Mouse (Mus musculus) heart, embryonic 10.5 days (tissue): Measurements from ENCODE around the gene Spata31d1b. TPM values are rescaled to one million over a fixed set of nuclear protein-coding genes. Genes with fewer than 3 reads are reported as not detected.

ENCODE experiments used
- DNase-seq: peaks from one replicate; pipeline ENCODE4 v3.0.0-alpha.2; 2017; ENCODE audit warnings: low spot score
- H3K27ac ChIP-seq: fragments of 300-500 bp; sonication (generic); 2 replicates; pipeline ENCODE4 v1.5.1; 2016; ENCODE audit warnings: mild to moderate bottlenecking
- H3K27me3 ChIP-seq: fragments of 300-500 bp; sonication (generic); 2 replicates; pipeline ENCODE4 v1.6.1; 2016; ENCODE audit warnings: mild to moderate bottlenecking; ENCODE audit not compliant: poor library complexity, insufficient read depth, severe bottlenecking
- H3K36me3 ChIP-seq: fragments of 300-500 bp; sonication (generic); 2 replicates; pipeline ENCODE4 v1.6.1; 2016; ENCODE audit warnings: mild to moderate bottlenecking, moderate library complexity
- H3K4me1 ChIP-seq: fragments of 300-500 bp; sonication (generic); 2 replicates; pipeline ENCODE4 v1.6.1; 2016; ENCODE audit warnings: mild to moderate bottlenecking
- H3K4me3 ChIP-seq: fragments of 300-500 bp; sonication (generic); 2 replicates; pipeline ENCODE4 v1.5.1; 2016; ENCODE audit warnings: mild to moderate bottlenecking, moderate library complexity
- H3K9me3 ChIP-seq: fragments of 300-500 bp; sonication (generic); 2 replicates; pipeline ENCODE4 v1.6.1; 2016; ENCODE audit warnings: mild to moderate bottlenecking, moderate library complexity
- WGBS: fragments of 180-500 bp; shearing (Covaris S2); methylation state at CpG from one replicate; pipeline ENCODE4 v1.1.7; 2016; 5-methylcytosine and 5-hydroxymethylcytosine counted together
- polyA plus RNA-seq: library from polyadenylated mRNA; unstranded; fragments of >200 nt; fragmentation: Nextera tagmentation; extraction: Ambion mirVana; gene quantifications from 2 replicates; pipeline ENCODE4 v1.2.1, GENCODE M21; 2016

The Spata31d1b gene
- polyA plus RNA-seq, 1 experiment from 2014 or later = not detected

DNA sequence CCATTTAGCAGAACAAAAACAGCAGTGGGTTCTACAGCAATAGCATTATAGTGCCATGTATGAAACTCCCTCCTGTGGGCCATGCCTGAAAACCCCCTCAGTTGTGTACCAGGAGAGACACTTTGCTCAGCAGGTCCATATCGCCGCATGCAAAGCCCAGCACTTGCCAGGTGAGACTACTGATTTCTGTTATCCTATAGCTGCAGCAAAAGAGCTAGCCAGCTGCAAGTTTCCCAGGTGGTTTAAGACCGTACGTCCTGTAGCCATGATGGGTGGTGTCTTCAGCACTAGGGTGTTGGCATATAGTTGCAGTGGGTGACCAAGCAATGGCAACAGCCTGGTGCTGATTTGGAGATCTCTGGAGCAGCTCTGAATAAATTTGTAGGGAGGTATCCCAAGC, 27.3 kb downstream of the Spata31d1b start:
- no peak overlapping the region for H3K4me3 ChIP-seq
- no peak for DNase-seq
- WGBS = 77% methylated on average over 4 of the region's 4 CpGs
- H3K9me3 ChIP-seq = no peaks in the 10 kb centered on the region
- H3K27me3 ChIP-seq = no peaks in the 10 kb centered on the region
- H3K4me1 ChIP-seq = 0 out of 2 replicates have a peak, but pooled peaks cover 3% of the 10 kb centered on the region
- H3K36me3 ChIP-seq = no peaks in the 10 kb centered on the region
- no peak overlapping the region for H3K27ac ChIP-seq

DNA sequence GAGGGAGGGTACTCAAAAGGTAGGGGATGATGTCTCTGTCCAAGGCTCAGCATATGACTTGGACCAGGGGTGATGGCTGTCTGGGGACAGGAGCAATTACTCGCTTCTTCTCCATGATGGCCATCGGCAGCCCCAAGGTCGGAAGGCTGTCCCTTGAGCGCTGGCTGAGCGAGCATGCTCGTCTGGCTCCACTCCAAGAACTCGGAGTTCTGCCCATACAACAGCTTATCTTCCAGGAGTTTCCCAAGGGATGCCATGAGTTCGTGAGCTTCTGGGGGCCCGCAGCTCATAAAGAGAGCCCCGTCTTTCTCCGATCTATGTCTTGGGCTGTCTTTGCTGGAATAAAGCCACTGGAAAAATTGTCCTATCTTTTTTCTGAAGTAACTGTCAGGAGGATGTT, 29.0 kb downstream of the Spata31d1b start:
- 84% methylated on average over 11 of the region's 11 CpGs for WGBS
- Histone ChIP-seq H3K4me3 (no peak overlapping the region), H3K27me3 (no peaks in the 10 kb centered on the region), H3K4me1 (no peaks in the 10 kb centered on the region), H3K36me3 (no peaks in the 10 kb centered on the region), H3K27ac (no peak overlapping the region), H3K9me3 (no peaks in the 10 kb centered on the region)
- no peak for DNase-seq

DNA sequence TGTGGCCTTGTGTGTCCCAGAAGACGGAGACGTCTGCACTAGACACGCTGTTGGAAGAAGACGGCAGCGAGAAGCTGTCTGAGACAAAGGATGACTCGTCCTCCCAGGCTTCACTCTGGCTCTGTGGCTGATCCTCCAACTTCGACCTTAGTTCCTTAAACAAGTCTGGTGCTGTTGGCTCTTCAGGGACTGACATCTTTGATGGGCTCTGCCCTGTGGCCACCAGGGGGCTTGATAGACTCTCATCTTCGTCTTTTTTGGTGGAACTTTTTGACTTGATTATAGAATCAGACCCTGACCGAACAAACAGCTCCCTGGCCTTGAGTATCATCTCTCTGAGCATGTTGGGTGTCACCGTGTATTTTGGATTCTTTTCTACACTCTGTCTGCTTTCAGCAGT, 29.6 kb downstream of the Spata31d1b start:
- no peak overlapping the region for H3K4me3 ChIP-seq
- no peak for DNase-seq
- no peaks in the 10 kb centered on the region for H3K27me3 ChIP-seq
- H3K9me3 ChIP-seq = no peaks in the 10 kb centered on the region
- no peak overlapping the region for H3K27ac ChIP-seq
- no peaks in the 10 kb centered on the region for H3K4me1 ChIP-seq
- H3K36me3 ChIP-seq = no peaks in the 10 kb centered on the region
- 73% methylated on average over 10 of the region's 10 CpGs for WGBS

DNA sequence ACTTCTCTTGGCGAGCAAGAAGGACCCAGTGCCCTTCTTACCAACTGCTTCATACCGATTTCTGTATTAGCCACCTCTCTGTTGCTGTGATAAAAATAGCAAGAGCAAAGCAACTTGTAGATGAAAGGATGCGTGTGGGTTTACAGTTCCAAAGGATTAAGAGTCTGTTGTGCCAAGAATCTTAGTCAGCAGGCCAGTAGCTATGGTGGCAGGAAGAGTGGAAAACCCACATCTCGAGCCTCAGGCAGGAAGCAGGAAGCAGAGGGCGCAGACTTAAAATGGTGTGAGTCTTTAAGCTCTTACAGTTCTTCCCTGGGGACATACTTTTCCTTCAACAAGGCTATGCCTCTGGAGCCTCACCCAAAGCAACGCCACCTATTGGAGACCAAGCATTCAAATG, 33.4 kb downstream of the Spata31d1b start:
- no peaks in the 10 kb centered on the region for H3K27me3 ChIP-seq
- H3K36me3 ChIP-seq = no peaks in the 10 kb centered on the region
- no peak overlapping the region for H3K4me3 ChIP-seq
- 83% methylated on average over 6 of the region's 6 CpGs for WGBS
- no peak for DNase-seq
- H3K27ac ChIP-seq = no peak overlapping the region
- peaks cover 6% of the 10 kb centered on the region; the same call in 1 of the 2 replicates for H3K4me1 ChIP-seq
- no peaks in the 10 kb centered on the region for H3K9me3 ChIP-seq

DNA sequence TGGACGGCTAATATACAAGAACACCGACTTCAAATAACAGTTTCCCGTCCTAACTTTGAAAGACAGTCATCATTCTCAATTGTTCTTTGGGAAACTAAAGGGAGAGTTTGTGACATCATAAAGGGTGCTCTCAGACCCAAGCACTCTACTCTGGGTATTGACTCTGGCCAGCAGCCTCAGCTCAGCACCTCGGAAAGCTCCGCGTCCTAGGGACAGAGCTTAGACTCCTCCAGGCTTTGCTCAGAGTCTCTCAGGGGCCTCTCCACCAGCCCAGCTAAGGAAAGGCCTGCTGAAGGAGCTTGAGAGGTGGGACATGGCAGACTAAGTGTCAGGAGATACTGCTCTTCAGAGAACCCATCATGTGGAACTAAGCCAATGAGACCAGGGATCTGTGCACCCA, 34.1 kb downstream of the Spata31d1b start:
- no peak overlapping the region for H3K4me3 ChIP-seq
- peaks cover 12% of the 10 kb centered on the region for H3K4me1 ChIP-seq
- H3K27me3 ChIP-seq = no peaks in the 10 kb centered on the region
- no peaks in the 10 kb centered on the region for H3K36me3 ChIP-seq
- no peak for DNase-seq
- H3K9me3 ChIP-seq = no peaks in the 10 kb centered on the region
- H3K27ac ChIP-seq = no peak overlapping the region
- WGBS = 63% methylated on average over 6 of the region's 6 CpGs

DNA sequence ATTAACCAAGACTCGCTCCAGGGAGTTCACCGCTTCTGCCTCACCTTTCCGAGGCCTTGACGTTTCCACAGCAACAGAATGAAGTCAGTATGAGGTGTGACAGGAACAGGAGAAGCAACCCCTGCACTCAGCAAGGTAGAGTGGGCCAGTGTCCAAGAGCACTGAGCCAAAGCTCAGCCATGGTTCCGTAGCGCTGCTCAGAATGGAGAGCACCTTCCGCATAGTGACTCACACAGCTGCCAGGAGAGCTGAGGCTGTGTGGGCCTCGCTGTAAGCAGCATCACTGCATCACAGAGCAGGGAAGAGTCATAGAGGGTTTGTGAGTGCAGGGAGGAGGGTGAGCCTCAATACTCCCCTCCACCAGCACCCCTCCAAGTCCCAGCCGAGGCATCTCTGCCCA, 34.6 kb downstream of the Spata31d1b start, which contains the start of gene 1700014D04Rik:
TSS of gene 1700014D04Rik (minus strand) at position 42 of the 400 bp plus-strand sequence.
- 83% methylated on average over 9 of the region's 9 CpGs for WGBS
- H3K9me3 ChIP-seq = no peaks in the 10 kb centered on the region
- no peaks in the 10 kb centered on the region for H3K36me3 ChIP-seq
- DNase-seq = no peak
- peaks cover 12% of the 10 kb centered on the region for H3K4me1 ChIP-seq
- H3K4me3 ChIP-seq = no peak within 1 kb of the TSS
- no peak within 1 kb of the TSS for H3K27ac ChIP-seq
- no peaks in the 10 kb centered on the region for H3K27me3 ChIP-seq

DNA sequence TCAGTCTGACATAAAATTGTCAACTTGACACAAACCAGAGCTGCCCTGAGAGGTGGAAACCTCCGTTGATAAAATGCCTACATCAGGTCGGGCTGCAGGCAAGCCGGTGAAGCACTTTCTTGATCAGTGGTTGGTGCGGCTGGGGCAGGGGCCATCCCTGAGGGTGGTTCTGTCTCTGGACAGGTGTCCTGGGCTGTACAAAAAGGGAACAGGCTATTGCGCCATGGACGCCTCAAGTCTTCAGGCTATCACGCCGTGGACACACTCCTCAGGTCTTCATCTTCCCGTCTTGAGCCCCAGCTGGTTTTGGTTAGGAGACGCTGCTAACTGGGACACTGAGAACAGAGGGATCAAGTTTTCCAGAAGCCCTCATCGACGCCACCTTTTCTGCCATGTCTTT, 38.2 kb downstream of the Spata31d1b start:
- 65% methylated on average over 12 of the region's 12 CpGs for WGBS
- Histone ChIP-seq H3K27ac (no peak overlapping the region), H3K27me3 (no peaks in the 10 kb centered on the region), H3K4me3 (no peak overlapping the region), H3K4me1 (peaks cover 15% of the 10 kb centered on the region), H3K36me3 (peaks cover 27% of the 10 kb centered on the region), H3K9me3 (no peaks in the 10 kb centered on the region)
- no peak for DNase-seq

DNA sequence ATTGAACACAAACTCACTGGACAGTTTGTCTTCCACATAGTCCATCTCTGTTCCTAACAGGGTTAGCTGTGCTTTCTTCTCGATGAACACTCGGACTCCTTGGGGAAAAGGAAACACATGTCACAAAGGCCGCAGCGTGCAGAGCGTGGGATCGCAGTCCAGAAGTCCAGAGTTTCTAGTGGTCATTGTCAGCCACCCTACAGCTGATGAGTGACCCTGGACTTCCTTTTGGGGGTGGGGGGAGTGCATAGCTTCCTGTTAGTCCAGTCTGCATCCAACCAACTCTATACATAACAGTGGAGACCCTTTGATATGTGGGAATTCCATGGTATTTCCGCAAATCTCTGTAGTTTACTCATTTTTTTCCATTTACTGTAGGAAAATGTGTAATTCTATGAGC, 44.8 kb downstream of the Spata31d1b start:
- DNase-seq = no peak
- Histone ChIP-seq H3K4me3 (no peak overlapping the region), H3K36me3 (peaks cover 84% of the 10 kb centered on the region), H3K27me3 (no peaks in the 10 kb centered on the region), H3K4me1 (0 out of 2 replicates have a peak, but pooled peaks cover 3% of the 10 kb centered on the region), H3K9me3 (no peaks in the 10 kb centered on the region), H3K27ac (no peak overlapping the region)
- WGBS = 77% methylated on average over 7 of the region's 7 CpGs

DNA sequence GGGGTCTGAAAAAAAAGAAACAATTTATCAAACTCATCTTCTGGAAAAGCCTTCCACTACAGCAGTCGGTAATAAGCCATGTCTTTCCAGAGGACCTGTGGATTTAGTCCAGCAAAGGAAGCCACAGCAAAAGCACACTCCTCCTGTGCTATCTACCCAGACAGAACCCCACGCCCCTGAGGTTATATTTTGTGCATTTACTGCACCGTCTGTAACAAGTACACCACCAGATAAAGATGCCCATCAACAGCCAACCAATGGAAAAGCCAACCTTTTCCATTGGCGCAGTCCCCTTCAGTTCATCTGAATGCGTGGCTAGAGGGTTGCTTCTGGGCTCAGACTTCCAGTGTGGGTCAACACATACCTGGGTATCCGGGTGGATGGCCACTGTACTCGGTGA, 50.7 kb downstream of the Spata31d1b start:
- no peak overlapping the region for H3K27ac ChIP-seq
- no peaks in the 10 kb centered on the region for H3K27me3 ChIP-seq
- no peak overlapping the region for H3K4me3 ChIP-seq
- H3K9me3 ChIP-seq = no peaks in the 10 kb centered on the region
- 89% methylated on average over 7 of the region's 7 CpGs for WGBS
- H3K4me1 ChIP-seq = peaks cover 27% of the 10 kb centered on the region
- no peak for DNase-seq
- peaks cover 63% of the 10 kb centered on the region for H3K36me3 ChIP-seq

DNA sequence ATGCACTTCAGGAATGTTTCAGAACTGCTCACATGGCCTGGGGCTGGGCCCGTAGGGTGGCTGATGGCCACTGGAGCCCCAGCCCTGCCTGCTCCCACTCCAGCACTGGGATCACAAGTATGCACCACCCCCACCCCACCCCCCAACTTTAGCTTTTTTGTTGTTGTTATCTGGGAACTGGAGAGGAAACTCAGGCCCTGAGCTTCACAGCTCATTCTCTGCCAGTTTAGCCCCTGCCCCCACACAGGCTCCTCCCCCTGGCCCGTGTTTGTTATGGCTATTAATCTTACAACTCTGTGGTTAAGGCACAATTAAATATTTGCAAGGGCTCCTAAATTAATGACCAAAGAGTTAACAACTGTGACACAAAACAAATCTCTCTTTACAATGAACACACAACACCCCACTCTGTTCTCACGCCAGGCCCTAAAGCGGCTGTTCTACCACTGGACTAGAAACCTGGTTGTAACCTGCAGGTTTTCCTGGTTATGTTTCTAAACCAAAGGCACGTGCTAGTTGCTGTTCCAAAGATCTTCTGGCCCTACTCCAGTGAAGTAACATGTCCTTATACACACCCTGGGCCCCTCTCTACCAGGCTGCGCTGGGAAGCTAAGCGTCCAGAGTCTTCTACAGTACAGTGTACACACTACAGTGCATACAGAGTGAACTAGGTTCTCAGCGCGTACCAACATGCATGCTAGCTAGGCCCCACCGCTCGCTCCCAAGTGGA, 54.9 kb downstream of the Spata31d1b start:
- H3K9me3 ChIP-seq = no peaks in the 10 kb centered on the region
- no peaks in the 10 kb centered on the region for H3K27me3 ChIP-seq
- no peak for DNase-seq
- peak overlapping the region; percentile 80 for H3K4me3 ChIP-seq
- peak overlapping the region; percentile 74 for H3K27ac ChIP-seq
- H3K4me1 ChIP-seq = peaks cover 44% of the 10 kb centered on the region
- 59% methylated on average over 11 of the region's 11 CpGs for WGBS
- peaks cover 26% of the 10 kb centered on the region for H3K36me3 ChIP-seq

DNA sequence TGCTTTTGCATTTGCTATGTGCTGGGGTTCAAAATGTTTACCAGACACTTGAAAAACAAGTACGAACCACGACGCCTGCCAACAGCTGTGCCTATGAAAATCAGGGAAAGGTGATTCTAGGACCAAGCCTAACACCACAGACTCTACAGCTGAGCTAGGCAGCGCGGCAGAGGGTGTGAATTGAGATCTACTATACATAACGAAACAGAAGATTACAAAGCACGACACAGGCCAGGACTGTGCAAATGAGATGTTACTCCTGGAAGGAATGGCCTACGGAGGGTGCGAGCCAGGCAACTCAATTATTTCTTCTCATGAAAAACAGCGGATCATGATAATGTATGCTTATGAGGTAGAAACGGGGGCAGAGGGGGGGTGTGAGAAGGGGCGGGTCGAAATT, 56.4 kb downstream of the Spata31d1b start:
- Histone ChIP-seq H3K27me3 (no peaks in the 10 kb centered on the region), H3K27ac (peak overlapping the region; percentile 94; the same call in 1 of the 2 replicates), H3K4me1 (peaks cover 41% of the 10 kb centered on the region), H3K36me3 (peaks cover 24% of the 10 kb centered on the region), H3K9me3 (no peaks in the 10 kb centered on the region), H3K4me3 (peak overlapping the region; percentile 80)
- no peak for DNase-seq
- 24% methylated on average over 13 of the region's 13 CpGs for WGBS
